Mouse (Mus musculus) embryonic facial prominence, embryonic 11.5 days (tissue): ENCODE data around the gene Sart3. TPM values are rescaled to one million over a fixed set of nuclear protein-coding genes. Genes with fewer than 3 reads are reported as not detected.
"Not testable (repeated sequence)": the region's sequence is repeated elsewhere in the genome, so short reads cannot be mapped to it uniquely, and the experiment has no call there.

Experiments used
- ATAC-seq: fragments of 200-750 bp; cut with Nextera tagmentation; replicated peaks from 2 replicates; pipeline ENCODE4 v1.8.0; 2017; ENCODE audit warnings: low read depth; ENCODE audit not compliant: insufficient number of reproducible peaks, low FRiP score, low TSS enrichment
- DNase-seq: peaks from one replicate; pipeline ENCODE4 v3.0.0-alpha.2; 2015; ENCODE audit warnings: low spot score
- H3K27ac ChIP-seq: fragments of 300-500 bp; sonication (generic); replicated peaks from 2 replicates; pipeline ENCODE4 v1.5.1; 2014; ENCODE audit warnings: mild to moderate bottlenecking, low read depth, low read length, control low read depth
- H3K27me3 ChIP-seq: fragments of 300-500 bp; sonication (generic); 2 replicates; pipeline ENCODE4 v1.6.1; 2014; ENCODE audit warnings: mild to moderate bottlenecking, low read length, moderate library complexity, mixed read lengths; ENCODE audit not compliant: control insufficient read depth, insufficient read depth
- H3K36me3 ChIP-seq: fragments of 300-500 bp; sonication (generic); replicated peaks from 2 replicates; pipeline ENCODE4 v1.6.1; 2014; ENCODE audit warnings: low read depth, mild to moderate bottlenecking, low read length, moderate library complexity, mixed read lengths; ENCODE audit not compliant: control insufficient read depth, insufficient read depth
- H3K4me1 ChIP-seq: fragments of 300-500 bp; sonication (generic); 2 replicates; pipeline ENCODE4 v1.6.1; 2014; ENCODE audit warnings: low read length, mixed read lengths; ENCODE audit not compliant: control insufficient read depth, insufficient read depth
- H3K4me2 ChIP-seq: fragments of 300-500 bp; sonication (generic); 2 replicates; pipeline ENCODE4 v1.6.1; 2014; ENCODE audit warnings: low read depth, mild to moderate bottlenecking, control low read depth, low read length, moderate library complexity
- H3K4me3 ChIP-seq: fragments of 300-500 bp; sonication (generic); 2 replicates; pipeline ENCODE4 v1.5.1; 2014; ENCODE audit warnings: low read depth, low read length, control low read depth
- H3K9ac ChIP-seq: fragments of 300-500 bp; sonication (generic); replicated peaks from 2 replicates; pipeline ENCODE4 v1.6.1; 2014; ENCODE audit warnings: mild to moderate bottlenecking, control low read depth, low read length
- H3K9me3 ChIP-seq: fragments of 300-500 bp; sonication (generic); replicated peaks from 2 replicates; pipeline ENCODE4 v1.6.1; 2016; ENCODE audit warnings: mild to moderate bottlenecking, low read length, inconsistent platforms, mixed read lengths; ENCODE audit not compliant: control insufficient read depth
- WGBS: fragments of 180-500 bp; shearing (Covaris S2); extraction: QIAGEN DNeasy Blood & Tissue Kit; methylation state at CpG from one replicate; pipeline ENCODE4 v1.1.7; 2014; 5-methylcytosine and 5-hydroxymethylcytosine counted together
- polyA plus RNA-seq: library from polyadenylated mRNA; unstranded; fragments of >200 nt; fragmentation: Nextera tagmentation; extraction: Ambion mirVana; gene quantifications from 2 replicates; pipeline ENCODE4 v1.2.1, GENCODE M21; 2014

Sart3 gene
- polyA plus RNA-seq, 1 experiment from 2014 or later = 55.4 TPM

GRCm38 (mm10) chr5:113780763-113781162 is 8.5 kb upstream of the Sart3 start:
- Histone ChIP-seq H3K36me3 (no peaks in the 10 kb centered on the region; the same call in none of the 2 replicates), H3K4me2 (no peak overlapping the region), H3K4me3 (no peak overlapping the region), H3K9me3 (no peaks in the 10 kb centered on the region), H3K9ac (no peak overlapping the region), H3K27ac (no peak overlapping the region), H3K27me3 (no peaks in the 10 kb centered on the region), H3K4me1 (peaks cover 8% of the 10 kb centered on the region)
- WGBS = 83% methylated on average over 5 of the region's 5 CpGs
- DNase-seq = no peak
- ATAC-seq = no peak

- no peak for DNase-seq
- Histone ChIP-seq H3K27ac (no peak overlapping the region), H3K4me1 (peaks cover 8% of the 10 kb centered on the region), H3K9me3 (no peaks in the 10 kb centered on the region), H3K4me3 (no peak overlapping the region), H3K27me3 (no peaks in the 10 kb centered on the region), H3K9ac (no peak overlapping the region), H3K36me3 (no peaks in the 10 kb centered on the region; the same call in none of the 2 replicates), H3K4me2 (no peak overlapping the region)
- 97% methylated on average over 3 of the region's 3 CpGs for WGBS
- ATAC-seq = peak; percentile 40
These were observed 7.9 kb upstream of the Sart3 start for GRCm38 (mm10) chr5:113780082-113780752.

GRCm38 (mm10) chr5:113779569-113779968 is 7.3 kb upstream of the Sart3 start:
- Histone ChIP-seq H3K36me3 (no peaks in the 10 kb centered on the region; the same call in none of the 2 replicates), H3K4me2 (no peak overlapping the region), H3K4me1 (peaks cover 8% of the 10 kb centered on the region), H3K4me3 (no peak overlapping the region), H3K27ac (no peak overlapping the region), H3K9ac (no peak overlapping the region), H3K9me3 (no peaks in the 10 kb centered on the region), H3K27me3 (no peaks in the 10 kb centered on the region)
- 74% methylated on average over 5 of the region's 5 CpGs for WGBS
- ATAC-seq (no peak), DNase-seq (no peak)

GRCm38 (mm10) chr5:113777728-113778127 is 5.4 kb upstream of the Sart3 start:
- DNase-seq, H3K27ac ChIP-seq, H3K9ac ChIP-seq, H3K4me3 ChIP-seq, H3K27me3 ChIP-seq, H3K4me1 ChIP-seq, H3K4me2 ChIP-seq, H3K9me3 ChIP-seq, ATAC-seq, H3K36me3 ChIP-seq: not testable (repeated sequence)
- WGBS = 93% methylated on average over 8 of the region's 8 CpGs

- Histone ChIP-seq H3K9me3 (no peaks in the 10 kb centered on the region), H3K4me2 (no peak overlapping the region), H3K27ac (no peak overlapping the region), H3K4me1 (no peaks in the 10 kb centered on the region), H3K4me3 (no peak overlapping the region), H3K36me3 (no peaks in the 10 kb centered on the region; the same call in none of the 2 replicates), H3K9ac (no peak overlapping the region), H3K27me3 (no peaks in the 10 kb centered on the region)
- ATAC-seq (no peak), DNase-seq (no peak)
- 89% methylated on average over 8 of the region's 8 CpGs for WGBS
These were observed 4.6 kb upstream of the Sart3 start for GRCm38 (mm10) chr5:113776896-113777226.

GRCm38 (mm10) chr5:113776128-113776895 is 4.0 kb upstream of the Sart3 start:
- ATAC-seq = no peak
- DNase-seq = no peak
- H3K4me1 ChIP-seq = no peaks in the 10 kb centered on the region
- no peak overlapping the region for H3K4me3 ChIP-seq
- H3K9me3 ChIP-seq = no peaks in the 10 kb centered on the region
- H3K9ac ChIP-seq = no peak overlapping the region
- no peak overlapping the region for H3K4me2 ChIP-seq
- WGBS = 92% methylated on average over 15 of the region's 15 CpGs
- H3K27ac ChIP-seq = no peak overlapping the region
- H3K27me3 ChIP-seq = no peaks in the 10 kb centered on the region
- no peaks in the 10 kb centered on the region; the same call in none of the 2 replicates for H3K36me3 ChIP-seq

GRCm38 (mm10) chr5:113775585-113775984 is 3.3 kb upstream of the Sart3 start:
- no peak overlapping the region for H3K4me2 ChIP-seq
- H3K27ac ChIP-seq = no peak overlapping the region
- WGBS = 90% methylated on average over 10 of the region's 10 CpGs
- H3K9me3 ChIP-seq = no peaks in the 10 kb centered on the region
- H3K4me3 ChIP-seq = no peak overlapping the region
- H3K4me1 ChIP-seq = no peaks in the 10 kb centered on the region
- DNase-seq (no peak), ATAC-seq (no peak)
- no peaks in the 10 kb centered on the region for H3K27me3 ChIP-seq
- H3K9ac ChIP-seq = no peak overlapping the region
- no peaks in the 10 kb centered on the region; the same call in none of the 2 replicates for H3K36me3 ChIP-seq

- Histone ChIP-seq H3K9ac (no peak overlapping the region), H3K27me3 (no peaks in the 10 kb centered on the region), H3K4me1 (0 out of 2 replicates have a peak, but pooled peaks cover 2% of the 10 kb centered on the region), H3K4me2 (peak overlapping the region; percentile 78), H3K9me3 (no peaks in the 10 kb centered on the region), H3K27ac (no peak overlapping the region), H3K4me3 (peak overlapping the region; percentile 83), H3K36me3 (no peaks in the 10 kb centered on the region; the same call in none of the 2 replicates)
- under 1% methylated on average over 7 of the region's 7 CpGs for WGBS
- 0 out of 2 replicates have a peak, but pooled peaks have one; percentile 22 for ATAC-seq
- peak; percentile 86 for DNase-seq
These were observed 1.4 kb upstream of the Sart3 start for GRCm38 (mm10) chr5:113773664-113774063.
